Mouse (Mus musculus): Measurements from ENCODE around the gene Gm20441. TPM values are rescaled to one million over a fixed set of nuclear protein-coding genes. Genes with fewer than 3 reads are reported as not detected.

The Gm20441 gene
- polyA plus RNA-seq, 1 experiment from 2014 or later = not detected

DNA sequence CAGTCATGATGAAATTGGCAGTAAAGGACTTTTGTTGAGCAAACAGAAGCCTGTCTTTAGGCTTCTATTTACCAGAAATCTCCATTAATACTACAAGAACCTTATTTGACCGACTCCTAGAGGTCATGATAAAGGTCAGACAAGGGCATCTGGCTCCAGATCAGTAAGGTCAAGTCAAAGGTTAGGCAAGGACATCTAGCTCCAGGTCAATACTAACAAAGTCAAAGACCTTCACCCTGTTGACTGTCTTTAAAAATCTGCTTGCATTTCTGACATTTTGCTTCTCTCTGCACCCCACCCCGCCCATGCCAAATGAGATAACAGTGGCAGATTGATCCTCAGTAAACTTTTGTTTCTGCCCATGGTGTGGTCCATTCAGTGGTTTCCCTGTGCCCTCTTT, 23.5 kb upstream of the Gm20441 start:
- 33% methylated on average over 2 of the region's 2 CpGs for WGBS (ENCODE audit: insufficient replicate concordance)

GRCm38 (mm10) chr10:75798176-75798696, 17.5 kb upstream of the Gm20441 start, which contains the start of gene Gstt1:
TSS of gene Gstt1 (minus strand) at chr10:75798584.
- Histone ChIP-seq H3K36me3 (replicated peaks) (no peaks in the 10 kb centered on the region), H3K4me2 (peak within 1 kb of the TSS; percentile 86), H3K27me3 (peaks cover 35% of the 10 kb centered on the region), H3K9me3 (replicated peaks) (no peaks in the 10 kb centered on the region), H3K9ac (peak within 1 kb of the TSS; percentile 55), H3K4me3 (replicated peaks) (peak within 1 kb of the TSS; percentile 63), H3K4me1 (replicated peaks) (peaks cover 22% of the 10 kb centered on the region), H3K27ac (replicated peaks) (peak within 1 kb of the TSS; percentile 65; the same call in 1 of the 2 replicates)
- peak; percentile 61 for ATAC-seq (ENCODE audit: insufficient read depth)
- 2% methylated on average over 18 of the region's 18 CpGs for WGBS (ENCODE audit: insufficient replicate concordance)

More for the DNA sequence above, 23.5 kb upstream of the Gm20441 start:
- Histone ChIP-seq H3K36me3 (replicated peaks) (no peaks in the 10 kb centered on the region), H3K4me1 (replicated peaks) (no peaks in the 10 kb centered on the region), H3K27me3 (peaks cover 9% of the 10 kb centered on the region), H3K4me2 (no peak overlapping the region), H3K27ac (replicated peaks) (no peak overlapping the region), H3K4me3 (replicated peaks) (no peak overlapping the region), H3K9me3 (replicated peaks) (no peaks in the 10 kb centered on the region), H3K9ac (no peak overlapping the region)
- ATAC-seq (ENCODE audit: insufficient read depth) = no peak

DNA sequence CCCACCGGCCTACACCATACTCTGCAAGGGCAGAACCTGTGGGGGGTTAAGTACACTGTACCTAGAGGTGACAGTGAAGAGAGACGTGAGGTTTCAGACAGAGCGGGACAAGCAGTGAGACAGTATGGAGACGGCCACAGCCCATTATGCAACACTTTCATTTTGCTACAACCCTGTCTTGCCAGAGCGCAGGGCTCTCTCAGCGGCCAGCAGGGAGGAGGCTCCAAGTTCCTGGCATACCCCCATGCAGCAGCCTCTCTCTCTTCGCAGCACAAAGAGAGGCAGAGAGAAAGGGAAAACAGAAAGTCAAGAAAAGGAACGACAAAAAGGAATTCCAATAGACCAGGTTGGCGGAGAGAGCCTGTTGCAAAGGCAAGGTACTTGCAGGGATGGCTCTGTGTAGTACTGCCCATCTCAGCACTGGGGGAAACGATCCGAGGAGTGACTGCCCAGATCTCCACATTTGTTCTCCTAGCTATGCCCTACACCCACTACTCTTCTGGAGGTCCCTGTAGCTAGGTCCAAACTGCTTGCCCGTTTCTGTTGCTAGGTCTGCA, 16.9 kb upstream of the Gm20441 start:
- Histone ChIP-seq H3K9me3 (replicated peaks) (no peaks in the 10 kb centered on the region), H3K27ac (replicated peaks) (peak overlapping the region; percentile 65; the same call in 1 of the 2 replicates), H3K4me1 (replicated peaks) (peaks cover 22% of the 10 kb centered on the region), H3K36me3 (replicated peaks) (no peaks in the 10 kb centered on the region), H3K4me3 (replicated peaks) (peak overlapping the region; percentile 63), H3K27me3 (peaks cover 35% of the 10 kb centered on the region), H3K4me2 (peak overlapping the region; percentile 86), H3K9ac (peak overlapping the region; percentile 55)
- WGBS (ENCODE audit: insufficient replicate concordance) = under 1% methylated on average over 12 of the region's 12 CpGs
- ATAC-seq (ENCODE audit: insufficient read depth) = peak; percentile 71

- Histone ChIP-seq H3K36me3 (replicated peaks) (no peaks in the 10 kb centered on the region), H3K4me3 (replicated peaks) (peak overlapping the region; percentile 63), H3K9ac (peak overlapping the region; percentile 55), H3K9me3 (replicated peaks) (no peaks in the 10 kb centered on the region), H3K4me1 (replicated peaks) (peaks cover 22% of the 10 kb centered on the region), H3K4me2 (peak overlapping the region; percentile 86), H3K27ac (replicated peaks) (peak overlapping the region; percentile 65), H3K27me3 (peaks cover 35% of the 10 kb centered on the region)
- ATAC-seq (ENCODE audit: insufficient read depth) = no peak
- 43% methylated on average over 11 of the region's 11 CpGs for WGBS (ENCODE audit: insufficient replicate concordance)
Measured at GRCm38 (mm10) chr10:75796731-75797516, 16.2 kb upstream of the Gm20441 start.

DNA sequence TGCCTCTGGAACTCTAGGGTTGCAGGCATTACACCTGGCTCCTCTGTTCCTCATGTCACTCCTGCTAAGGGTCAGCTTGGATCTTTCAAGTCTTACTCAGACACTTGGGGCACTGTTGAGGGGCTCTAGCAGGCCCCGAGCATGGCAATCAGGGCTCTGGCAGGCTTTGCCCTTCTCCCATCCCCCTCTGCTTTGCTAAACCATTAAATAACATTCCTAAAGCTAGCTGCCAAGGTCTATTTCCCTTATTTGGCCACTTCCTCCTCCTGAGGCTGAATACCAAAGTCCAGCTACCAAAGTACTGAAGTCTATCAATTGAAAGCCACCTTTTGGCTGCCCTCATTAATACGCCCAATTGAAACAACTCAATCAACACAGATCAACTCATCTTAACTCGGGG, 14.1 kb upstream of the Gm20441 start:
- 33% methylated on average over 3 of the region's 3 CpGs for WGBS (ENCODE audit: insufficient replicate concordance)
- ATAC-seq (ENCODE audit: insufficient read depth) = no peak
- H3K27ac ChIP-seq (replicated peaks) = peak overlapping the region; percentile 46
- H3K36me3 ChIP-seq (replicated peaks) = no peaks in the 10 kb centered on the region
- peaks cover 22% of the 10 kb centered on the region for H3K4me1 ChIP-seq (replicated peaks)
- H3K4me2 ChIP-seq = peak overlapping the region; percentile 33
- no peaks in the 10 kb centered on the region for H3K9me3 ChIP-seq (replicated peaks)
- H3K4me3 ChIP-seq (replicated peaks) = no peak overlapping the region
- H3K27me3 ChIP-seq = peaks cover 29% of the 10 kb centered on the region
- no peak overlapping the region for H3K9ac ChIP-seq

DNA sequence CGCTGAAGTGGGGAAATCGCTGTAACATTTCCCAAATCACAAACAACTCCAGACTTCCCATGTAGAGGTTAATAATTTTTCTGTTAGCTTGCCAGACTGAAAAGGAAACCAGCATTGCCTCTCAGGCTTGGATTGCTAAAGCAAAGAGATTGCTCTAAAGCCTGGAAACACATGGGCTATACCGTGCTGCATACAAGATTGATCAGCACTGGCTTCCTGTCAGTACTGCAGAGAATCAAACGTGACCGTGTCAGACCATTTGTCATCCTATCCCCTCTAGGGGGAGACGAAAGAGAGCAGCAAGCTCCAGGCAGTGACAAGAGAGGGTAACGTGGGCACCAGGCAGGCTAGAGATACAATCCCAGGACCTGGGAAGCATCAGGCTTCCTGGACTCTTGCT, 10.0 kb upstream of the Gm20441 start:
- Histone ChIP-seq H3K27me3 (peaks cover 8% of the 10 kb centered on the region; the same call in 1 of the 2 replicates), H3K27ac (replicated peaks) (peak overlapping the region; percentile 71), H3K9ac (no peak overlapping the region), H3K4me1 (replicated peaks) (no peaks in the 10 kb centered on the region), H3K9me3 (replicated peaks) (no peaks in the 10 kb centered on the region), H3K36me3 (replicated peaks) (no peaks in the 10 kb centered on the region), H3K4me2 (no peak overlapping the region), H3K4me3 (replicated peaks) (no peak overlapping the region)
- WGBS (ENCODE audit: insufficient replicate concordance) = 14% methylated on average over 7 of the region's 7 CpGs
- ATAC-seq (ENCODE audit: insufficient read depth) = no peak

DNA sequence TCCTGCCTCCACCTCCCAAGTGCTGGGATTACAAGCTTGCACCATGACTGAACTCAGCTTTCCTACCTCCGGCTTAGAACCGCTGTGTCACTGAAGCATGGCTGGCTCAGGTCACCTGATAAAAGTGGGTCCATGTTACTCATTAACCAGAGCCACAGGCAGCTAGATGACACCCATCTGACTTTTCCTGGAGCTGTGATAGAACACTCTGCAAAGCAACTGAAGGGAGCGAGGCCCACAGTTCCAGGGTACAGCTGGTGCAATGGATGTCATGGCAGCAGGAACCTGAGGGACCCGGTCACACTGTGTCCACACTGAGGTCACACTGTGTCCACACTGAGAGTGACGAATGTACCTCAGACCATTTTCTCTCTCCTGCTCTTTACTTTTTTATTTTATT, 9.1 kb upstream of the Gm20441 start:
- peak overlapping the region; percentile 71 for H3K27ac ChIP-seq (replicated peaks)
- no peaks in the 10 kb centered on the region for H3K4me1 ChIP-seq (replicated peaks)
- H3K36me3 ChIP-seq (replicated peaks) = no peaks in the 10 kb centered on the region
- H3K27me3 ChIP-seq = peaks cover 6% of the 10 kb centered on the region
- whole genome bisulfite sequencing (ENCODE audit: insufficient replicate concordance) = 62% methylated on average over 5 of the region's 5 CpGs
- H3K9me3 ChIP-seq (replicated peaks) = no peaks in the 10 kb centered on the region
- no peak overlapping the region for H3K4me3 ChIP-seq (replicated peaks)
- peak; percentile 91 for ATAC-seq (ENCODE audit: insufficient read depth)
- no peak overlapping the region for H3K4me2 ChIP-seq
- H3K9ac ChIP-seq = no peak overlapping the region

DNA sequence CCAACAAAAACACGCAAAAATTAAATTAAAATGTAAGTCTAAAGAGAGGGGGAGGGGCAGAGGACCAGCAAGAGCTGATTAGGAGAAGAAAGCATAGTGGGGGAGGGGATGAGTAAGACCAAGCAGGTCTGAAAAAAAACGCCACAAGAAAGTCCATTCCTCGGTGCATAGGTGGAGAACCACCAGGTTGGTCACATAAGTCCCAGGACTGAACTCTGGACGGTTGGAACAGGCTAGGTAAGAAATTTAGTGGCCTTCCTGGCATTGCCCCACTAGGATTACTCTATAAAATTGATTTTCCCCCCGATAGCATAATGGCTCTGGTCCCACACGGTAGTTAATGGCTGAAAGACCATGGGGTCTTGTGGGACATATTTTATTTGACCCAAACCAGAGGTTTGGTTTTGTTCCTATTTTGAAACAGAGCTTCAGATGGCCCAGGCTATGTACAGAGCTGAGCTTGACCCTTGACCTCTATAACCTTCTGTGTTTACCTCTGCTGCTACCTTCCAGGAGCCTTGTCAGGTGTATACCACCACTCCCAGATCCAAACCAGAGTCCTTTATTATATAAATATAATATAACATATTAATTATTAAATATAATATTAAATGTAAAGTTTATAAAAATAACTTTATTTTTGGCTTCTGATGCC, 8.5 kb upstream of the Gm20441 start:
- Histone ChIP-seq H3K36me3 (replicated peaks) (0 out of 2 replicates have a peak, but pooled peaks cover under 1% of the 10 kb centered on the region), H3K27ac (replicated peaks) (peak overlapping the region; percentile 58; the same call in 1 of the 2 replicates), H3K9ac (no peak overlapping the region), H3K9me3 (replicated peaks) (no peaks in the 10 kb centered on the region), H3K4me3 (replicated peaks) (no peak overlapping the region), H3K4me2 (no peak overlapping the region), H3K27me3 (peaks cover 11% of the 10 kb centered on the region), H3K4me1 (replicated peaks) (no peaks in the 10 kb centered on the region)
- 49% methylated on average over 6 of the region's 6 CpGs for WGBS (ENCODE audit: insufficient replicate concordance)
- peak; percentile 51 for ATAC-seq (ENCODE audit: insufficient read depth)

DNA sequence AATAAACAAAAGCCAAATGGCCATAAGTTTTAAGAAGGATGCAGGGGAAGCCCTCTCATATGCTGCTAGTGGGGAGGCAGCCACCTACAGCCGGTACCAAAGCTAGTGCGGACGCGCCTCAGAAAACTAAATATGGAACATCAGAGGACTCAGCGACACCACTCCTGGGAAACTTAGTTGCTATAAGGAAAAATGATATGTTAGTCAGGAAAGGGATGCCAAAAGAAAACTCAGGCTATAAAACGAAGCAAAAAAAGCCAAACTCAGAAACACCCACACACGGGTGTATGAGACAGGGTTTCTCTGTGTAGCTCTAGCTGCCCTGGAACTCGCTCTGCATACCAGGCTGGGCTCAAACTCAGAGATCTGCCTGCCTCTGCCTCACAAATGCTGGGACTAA, 7.5 kb upstream of the Gm20441 start:
- ATAC-seq (ENCODE audit: insufficient read depth) = no peak
- H3K27ac ChIP-seq (replicated peaks) = no peak overlapping the region
- H3K4me1 ChIP-seq (replicated peaks) = no peaks in the 10 kb centered on the region
- no peaks in the 10 kb centered on the region for H3K9me3 ChIP-seq (replicated peaks)
- H3K4me3 ChIP-seq (replicated peaks) = no peak overlapping the region
- H3K36me3 ChIP-seq (replicated peaks) = 0 out of 2 replicates have a peak, but pooled peaks cover 2% of the 10 kb centered on the region
- no peak overlapping the region for H3K9ac ChIP-seq
- 79% methylated on average over 8 of the region's 8 CpGs for WGBS (ENCODE audit: insufficient replicate concordance)
- H3K4me2 ChIP-seq = no peak overlapping the region
- H3K27me3 ChIP-seq = peaks cover 18% of the 10 kb centered on the region

GRCm38 (mm10) chr10:75785442-75785841, 4.7 kb upstream of the Gm20441 start:
- Histone ChIP-seq H3K36me3 (replicated peaks) (0 out of 2 replicates have a peak, but pooled peaks cover 2% of the 10 kb centered on the region), H3K4me2 (no peak overlapping the region), H3K4me1 (replicated peaks) (no peaks in the 10 kb centered on the region), H3K4me3 (replicated peaks) (no peak overlapping the region), H3K9me3 (replicated peaks) (no peaks in the 10 kb centered on the region), H3K27ac (replicated peaks) (no peak overlapping the region), H3K9ac (no peak overlapping the region), H3K27me3 (peaks cover 45% of the 10 kb centered on the region)
- no peak for ATAC-seq (ENCODE audit: insufficient read depth)
- 5% methylated on average over 1 of the region's 1 CpGs for WGBS (ENCODE audit: insufficient replicate concordance)
